Mouse (Mus musculus): ENCODE measurements around the gene Gpd2.
A peak's percentile ranks its signal among the peaks of the same experiment; 100 is the strongest.

Gene Gpd2

DNA sequence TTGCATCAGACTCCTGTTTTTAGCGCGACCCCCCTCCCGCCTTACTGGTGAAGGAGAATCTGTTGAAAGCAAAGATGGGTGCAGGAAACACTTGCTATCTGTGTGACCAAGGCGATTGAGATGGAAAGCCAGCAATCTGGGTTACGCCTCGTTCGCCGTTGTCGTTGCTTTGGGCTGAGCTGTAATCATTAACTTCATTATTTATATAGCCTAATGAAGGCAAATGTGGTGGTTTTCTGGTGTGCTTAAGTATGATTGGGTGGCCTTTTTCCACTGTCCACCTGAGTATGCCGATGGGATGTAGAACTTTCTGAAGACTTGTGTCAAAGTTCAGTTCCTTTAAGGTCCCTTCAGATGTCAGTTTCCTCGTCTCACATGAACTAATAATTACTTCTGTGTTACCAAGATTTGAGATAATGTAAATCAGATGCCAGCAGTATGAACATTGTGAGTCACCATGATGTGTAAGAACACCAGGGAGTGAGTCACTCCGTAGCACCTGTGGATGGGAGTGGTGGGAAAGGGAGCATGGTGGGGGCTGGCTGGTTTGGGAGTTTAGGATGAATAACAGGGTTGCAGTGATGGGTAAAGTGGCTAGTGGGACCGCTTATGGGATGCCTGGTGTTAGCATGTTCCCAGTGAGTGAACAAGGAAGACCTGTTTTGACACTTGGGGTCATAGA, 14.3 kb downstream of the Gpd2 start:
- DNase-seq (ENCODE audit: low spot score in 2 of 2): no peak

DNA sequence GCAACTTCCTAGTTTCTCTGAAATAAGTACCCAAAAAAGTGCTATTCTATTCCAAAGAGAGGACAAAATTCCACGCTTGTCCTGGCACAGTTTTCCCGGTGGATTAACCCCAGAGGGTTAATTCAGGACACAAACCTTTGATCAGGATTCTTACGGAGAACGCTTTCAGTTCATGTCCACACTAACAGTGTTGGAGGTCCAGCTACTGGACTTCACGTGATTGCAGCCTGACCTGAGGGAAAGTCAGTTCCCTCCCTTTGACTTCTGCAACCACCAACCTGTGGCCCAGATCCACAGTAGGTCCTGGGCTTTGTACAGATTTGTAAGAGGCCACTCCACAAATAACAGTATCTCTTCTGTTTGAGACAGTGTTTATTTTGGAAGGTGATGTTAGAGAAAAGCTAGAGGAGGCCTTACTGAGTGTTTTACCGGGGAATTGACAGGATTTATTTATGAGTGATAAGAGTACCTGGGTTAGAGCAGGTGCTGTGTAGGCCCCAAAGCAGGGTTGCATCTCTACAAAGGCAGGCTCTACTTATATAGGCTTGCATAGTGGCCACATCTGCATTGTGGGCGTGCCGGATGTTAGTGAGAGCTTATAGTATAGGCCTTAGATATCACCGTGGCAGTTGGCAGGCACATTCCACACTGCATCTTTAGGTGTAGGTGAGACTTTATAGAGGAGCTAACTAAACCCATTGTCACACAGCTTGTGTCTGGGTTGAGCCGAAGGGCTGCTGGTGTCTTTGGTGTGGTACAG, 15.3 kb downstream of the Gpd2 start:
- no peak for DNase-seq (ENCODE audit: low spot score in 2 of 2)

- DNase-seq (ENCODE audit: low spot score in 2 of 2): no peak
Measured at GRCm38 (mm10) chr2:57254267-57254666, 16.8 kb downstream of the Gpd2 start.

GRCm38 (mm10) chr2:57255153-57255670, 17.8 kb downstream of the Gpd2 start:
- no peak for DNase-seq (ENCODE audit: low spot score in 2 of 2)

GRCm38 (mm10) chr2:57255836-57256235, 18.4 kb downstream of the Gpd2 start:
- no peak for DNase-seq (ENCODE audit: low spot score in 2 of 2)

- no peak for DNase-seq (ENCODE audit: low spot score in 2 of 2)
Measured at GRCm38 (mm10) chr2:57256459-57256858, 19.0 kb downstream of the Gpd2 start.

DNA sequence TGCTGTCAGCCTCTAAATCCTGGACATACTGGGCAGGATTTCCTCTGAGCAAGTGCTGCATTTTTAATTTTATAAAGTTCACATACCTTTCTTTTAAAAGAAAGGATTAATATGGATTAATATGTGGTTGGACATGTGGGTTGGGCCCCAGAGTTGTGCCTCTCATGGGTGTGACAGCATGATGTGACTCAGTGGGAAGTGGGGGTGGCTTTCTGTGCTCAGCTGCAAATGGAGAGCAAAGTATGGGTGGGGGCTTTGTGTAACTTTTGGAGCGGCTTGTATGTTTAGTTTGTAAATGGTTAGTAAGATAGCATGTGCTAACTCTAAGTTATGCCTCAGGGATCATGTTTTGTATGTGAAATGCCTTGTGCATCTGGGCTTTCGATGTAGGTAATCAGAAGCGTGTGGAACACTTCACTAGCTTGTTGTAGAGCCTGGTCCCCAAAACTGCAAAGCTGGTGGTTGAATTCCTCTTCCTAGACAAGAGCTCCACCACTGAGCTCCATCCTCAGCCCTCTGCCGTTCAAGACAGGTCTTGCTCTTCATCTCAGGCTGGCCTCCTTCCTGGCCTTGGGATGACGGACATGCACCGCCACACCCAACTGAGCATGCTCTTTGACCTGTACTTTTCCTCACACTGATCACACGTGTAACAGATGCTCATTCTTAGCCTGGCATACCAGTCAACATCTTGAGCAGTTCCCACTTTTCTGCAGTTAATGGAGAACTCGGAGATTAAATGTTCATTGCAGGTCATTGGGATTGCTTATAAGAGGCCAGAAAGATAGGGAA, 24.0 kb downstream of the Gpd2 start:
- DNase-seq (ENCODE audit: low spot score in 2 of 2): no peak

GRCm38 (mm10) chr2:57263431-57263830, 26.0 kb downstream of the Gpd2 start:
- DNase-seq (ENCODE audit: low spot score in 2 of 2): no peak

- DNase-seq (ENCODE audit: low spot score in 2 of 2): no peak
Measured at GRCm38 (mm10) chr2:57264912-57265311, 27.5 kb downstream of the Gpd2 start.

DNA sequence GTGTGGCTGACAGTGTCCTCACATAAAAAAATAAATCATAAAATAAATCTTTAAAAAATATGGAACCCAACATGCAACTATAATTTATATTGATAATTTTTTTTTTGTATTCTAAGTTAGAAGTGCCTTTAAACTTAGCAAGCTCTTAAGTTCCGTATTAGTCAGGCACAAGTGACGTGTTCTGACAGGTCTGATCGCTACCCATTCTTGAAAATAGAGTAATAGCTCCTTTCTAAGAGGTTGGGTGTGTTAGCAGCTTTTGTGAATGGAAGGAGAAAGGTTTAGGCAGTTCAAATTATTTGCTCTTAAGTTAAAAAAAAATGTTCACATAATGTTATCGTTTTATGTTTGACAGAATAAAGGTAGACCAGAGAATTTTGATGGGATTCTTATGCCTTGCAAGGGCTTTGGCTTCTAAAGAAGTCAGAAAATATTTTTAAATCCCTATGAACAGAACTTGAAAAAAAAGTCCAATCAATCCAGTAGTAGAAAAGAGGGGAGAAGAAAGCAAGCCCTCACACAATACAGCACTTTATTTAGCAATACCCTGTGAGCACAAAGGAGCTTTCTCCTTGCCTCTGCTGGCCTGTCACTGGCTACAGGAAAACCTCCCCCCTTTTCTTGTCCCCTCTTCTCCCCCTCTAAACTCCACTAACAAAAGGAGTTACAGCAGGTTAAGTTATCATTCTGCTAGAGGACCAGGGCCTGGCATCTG, 29.4 kb downstream of the Gpd2 start:
- no peak for DNase-seq (ENCODE audit: low spot score in 2 of 2)

DNA sequence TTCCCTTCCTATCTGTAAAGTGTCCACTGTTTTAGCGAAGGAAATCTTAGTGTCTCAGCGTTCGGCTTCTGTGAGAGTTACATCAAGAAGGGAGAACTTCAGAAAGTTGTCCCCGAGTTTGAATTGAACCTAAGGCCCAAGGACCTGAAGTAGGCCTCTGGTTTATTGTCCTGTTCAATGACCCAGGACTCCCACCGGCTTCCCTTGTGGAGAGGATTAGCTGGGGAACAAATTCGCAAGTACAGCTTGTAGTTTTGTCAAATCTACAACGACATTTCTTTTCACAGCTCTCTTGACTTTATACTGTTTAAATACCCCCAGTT, 29.9 kb downstream of the Gpd2 start:
- no peak for DNase-seq (ENCODE audit: low spot score in 2 of 2)

GRCm38 (mm10) chr2:57267896-57268295, 30.5 kb downstream of the Gpd2 start:
- DNase-seq (ENCODE audit: low spot score in 2 of 2): no peak

GRCm38 (mm10) chr2:57268839-57269238, 31.4 kb downstream of the Gpd2 start:
- DNase-seq (ENCODE audit: low spot score in 2 of 2): no peak

DNA sequence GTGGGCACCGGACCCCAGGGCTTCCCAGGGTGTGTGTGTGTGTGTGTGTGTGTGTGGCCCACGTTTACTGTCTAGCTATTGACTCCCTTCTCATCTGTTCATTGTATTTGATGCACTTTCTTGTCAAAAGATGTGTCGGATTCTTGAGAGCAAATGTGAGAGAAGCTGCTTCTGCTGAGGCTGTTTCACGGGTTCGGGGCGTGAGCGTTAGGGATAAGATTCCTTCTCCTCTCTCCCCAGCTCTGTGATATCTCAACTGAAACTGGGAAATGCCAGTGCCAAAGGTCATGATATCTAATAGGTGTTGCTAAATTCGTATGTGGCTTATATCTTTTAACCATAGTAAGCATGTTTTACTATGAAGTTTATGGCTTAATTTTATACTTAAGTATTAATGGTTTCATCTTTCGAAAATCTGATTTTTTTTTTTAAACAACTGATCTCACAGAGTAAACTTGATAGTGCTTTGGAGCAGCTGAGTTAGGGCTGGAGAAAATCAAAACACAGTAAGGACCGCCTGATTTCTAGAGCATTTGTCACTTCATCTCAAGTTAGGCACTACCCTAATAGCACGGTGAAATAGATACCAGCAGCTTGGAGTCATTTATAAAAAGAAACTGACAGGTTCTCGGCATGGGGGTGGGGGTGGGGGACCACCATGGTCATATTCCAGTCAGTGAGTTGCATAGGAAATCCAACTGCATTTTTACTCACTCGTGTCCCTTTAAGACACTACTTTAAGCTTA, 32.4 kb downstream of the Gpd2 start:
- no peak for DNase-seq (ENCODE audit: low spot score in 2 of 2)

GRCm38 (mm10) chr2:57280190-57280723, 42.8 kb downstream of the Gpd2 start:
- peak in 1 of 2 experiments; percentile 49 for DNase-seq (ENCODE audit: low spot score in 2 of 2)

GRCm38 (mm10) chr2:57283791-57284190, 46.4 kb downstream of the Gpd2 start:
- DNase-seq (ENCODE audit: low spot score in 2 of 2): no peak

DNA sequence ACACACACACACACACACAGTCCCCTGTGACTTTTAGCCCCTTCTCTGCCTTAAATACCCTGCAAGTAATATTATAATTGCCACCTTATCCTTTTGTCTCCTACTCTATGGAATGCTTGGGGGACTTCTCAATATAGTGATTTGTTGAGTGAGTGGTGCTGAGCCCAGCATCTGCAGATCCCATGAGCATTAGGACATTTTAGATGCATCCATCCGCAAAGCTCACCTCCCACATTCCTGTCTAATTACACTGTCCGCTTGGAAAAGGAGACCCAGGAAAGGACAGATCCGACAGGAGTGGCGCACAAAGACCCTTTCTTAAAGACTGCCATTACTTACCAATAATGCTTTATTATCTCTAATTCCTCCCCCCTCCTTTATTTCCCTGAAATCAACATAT, 47.8 kb downstream of the Gpd2 start:
- DNase-seq (ENCODE audit: low spot score in 2 of 2): no peak

- no peak for DNase-seq (ENCODE audit: low spot score in 2 of 2)
Measured at GRCm38 (mm10) chr2:57287986-57288385, 50.6 kb downstream of the Gpd2 start.

- DNase-seq (ENCODE audit: low spot score in 2 of 2): no peak
Measured at GRCm38 (mm10) chr2:57293571-57293970, 56.1 kb downstream of the Gpd2 start.

DNA sequence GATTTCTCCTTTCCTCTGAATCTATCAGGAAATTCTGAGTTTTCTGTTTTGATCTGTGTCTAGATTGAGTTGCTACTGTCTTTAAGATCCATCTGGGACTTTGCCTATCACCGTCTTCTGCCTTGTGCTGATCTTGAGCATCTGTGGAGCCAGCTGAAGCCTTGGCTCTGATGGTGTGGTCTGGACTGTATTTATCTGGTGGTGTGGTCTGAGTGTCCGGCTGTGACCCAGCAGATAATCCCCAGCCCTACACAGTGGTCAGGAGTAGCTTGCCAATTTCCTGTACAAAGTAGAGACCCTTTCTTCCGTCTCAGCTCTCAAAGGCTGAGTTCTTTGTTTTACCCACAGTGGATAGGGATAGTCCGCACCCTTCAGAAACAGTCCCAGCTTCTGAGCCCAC, 58.6 kb downstream of the Gpd2 start:
- DNase-seq (ENCODE audit: low spot score in 2 of 2): no peak

- DNase-seq (ENCODE audit: low spot score in 2 of 2): no peak
Measured at GRCm38 (mm10) chr2:57297226-57297625, 59.8 kb downstream of the Gpd2 start.

Data from right cerebral cortex, postnatal 10 days (tissue).